Mouse (Mus musculus): ENCODE results near the gene Lgals1. TPM values are rescaled to one million over a fixed set of nuclear protein-coding genes. Genes with fewer than 3 reads are reported as not detected.
A peak's percentile ranks its signal among the peaks of the same experiment; 100 is the strongest.

Gene Lgals1
- total and polyA plus RNA-seq, 3 experiments, result 637 to 805 (median 735) TPM

DNA sequence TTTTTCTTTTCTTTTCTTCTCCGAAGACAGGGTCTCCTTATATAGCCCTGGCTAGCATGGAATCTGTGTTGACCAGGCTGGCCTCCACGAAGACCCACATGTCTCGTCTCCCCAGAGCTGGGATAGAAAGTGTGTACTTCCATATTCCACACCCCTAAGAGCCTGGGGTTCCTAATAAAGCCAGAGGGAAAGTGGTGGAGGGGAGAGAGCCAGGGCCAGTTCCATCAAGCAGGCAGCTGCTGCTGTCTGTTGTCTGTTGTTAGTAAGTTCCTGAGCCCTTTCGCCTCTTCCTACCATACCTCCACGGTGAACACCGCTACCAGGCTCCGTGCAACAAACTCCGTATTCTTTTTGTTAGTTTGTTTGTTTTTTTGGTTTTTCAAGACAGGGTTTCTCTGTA is 2.0 kb downstream of the Lgals1 start:
- Histone ChIP-seq H3K9ac (ENCODE audit: insufficient read depth, low read depth) (peak overlapping the region; percentile 23; the same call in 1 of the 2 replicates), H3K27ac (ENCODE audit: insufficient read depth, low read depth) (peak overlapping the region; percentile 34; the same call in 1 of the 2 replicates)

DNA sequence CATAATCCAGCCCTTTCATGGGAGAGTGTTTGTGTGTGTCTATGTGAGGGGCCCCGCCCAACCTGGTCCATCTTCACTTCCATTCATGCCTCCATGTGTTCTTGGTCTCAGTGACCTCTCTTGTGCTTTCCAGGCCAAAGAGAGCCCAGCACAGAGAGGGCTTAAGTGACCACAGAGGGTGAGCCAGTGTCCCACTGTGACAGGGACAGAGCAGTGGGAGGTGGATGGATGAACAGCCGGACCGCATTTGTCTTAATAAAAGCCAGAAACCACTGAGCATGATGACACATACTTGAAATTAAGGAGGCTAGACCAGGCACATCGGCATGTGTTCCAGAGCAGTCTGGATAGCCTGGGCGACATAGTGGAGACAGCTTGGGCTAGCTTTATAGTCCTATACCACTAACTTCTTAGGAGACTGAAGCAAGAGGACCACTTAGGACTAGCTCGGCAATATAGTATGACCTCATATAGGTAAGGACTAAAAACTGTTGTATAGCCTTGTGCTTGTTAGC is 3.7 kb downstream of the Lgals1 start:
- H3K4me2 ChIP-seq (ENCODE audit: insufficient read depth, low read depth, poor library complexity, severe bottlenecking), result no peak overlapping the region
- no peak overlapping the region for H3K4me3 ChIP-seq (replicated peaks in 1 of 3; ENCODE audit: low read depth in 2 of 3, low read length in 2 of 3, poor library complexity in 1 of 3)
- no peak for DNase-seq (ENCODE audit: extremely low read depth)
- peaks cover 4% of the 10 kb centered on the region; the same call in 1 of the 2 replicates for H3K79me2 ChIP-seq (replicated peaks; ENCODE audit: control insufficient read depth, extremely low read depth, insufficient read depth, poor library complexity, severe bottlenecking)
- peaks cover 12 to 25% of the 10 kb centered on the region in 2 experiments for H3K36me3 ChIP-seq (replicated peaks in 1 of 2; ENCODE audit: control insufficient read depth in 1 of 2, insufficient read depth in 1 of 2, low read length in 1 of 2)
- peaks cover 9 to 41% of the 10 kb centered on the region in 2 experiments; a peak in 3 of 4 replicates for H3K4me1 ChIP-seq (ENCODE audit: control insufficient read depth in 1 of 2, insufficient read depth in 2 of 2)
- dilution Hi-C loops (cut with MboI; ENCODE audit: extremely low pct_ligation_motif_present, extremely low pct_unique_long_range_greater_than_20kb, low sequenced_read_pairs), result no loop called here
- in situ Hi-C loops (cut with MboI; ENCODE audit: low pct_ligation_motif_present, low pct_unique_long_range_greater_than_20kb, low sequenced_read_pairs), result no loop called here
- H3K27ac ChIP-seq (ENCODE audit: insufficient read depth, low read depth), result 0 out of 2 replicates have a peak overlapping the region, but pooled peaks have one; percentile 22
- no peaks in the 10 kb centered on the region for H3K9me3 ChIP-seq (replicated peaks; ENCODE audit: low read length)
- H3K27me3 ChIP-seq (replicated peaks), result no peaks in the 10 kb centered on the region
- TF ChIP-seq IRF4 (IDR thresholded peaks at IDR 0.05; ENCODE audit: low read depth, low read length) (no peak), JUND (conservative IDR thresholded peaks at IDR 0.05; ENCODE audit: low read depth, low read length) (no peak), ZMIZ1 (IDR thresholded peaks at IDR 0.05; ENCODE audit: low read depth, low read length) (no peak), ETS1 (conservative IDR thresholded peaks at IDR 0.05; ENCODE audit: low read depth, low read length) (no peak), PAX5 (IDR thresholded peaks at IDR 0.05; ENCODE audit: low read length) (no peak), MYC (IDR thresholded peaks at IDR 0.05; ENCODE audit: low read depth, low read length) (no peak), ZKSCAN1 (IDR thresholded peaks at IDR 0.05; ENCODE audit: borderline replicate concordance, low read depth, low read length) (no peak), KAT2A (IDR thresholded peaks at IDR 0.05; ENCODE audit: insufficient replicate concordance, low read length) (no peak), JUN (IDR thresholded peaks at IDR 0.05; ENCODE audit: insufficient read depth, low read depth, low read length) (no peak), ZNF384 (IDR thresholded peaks at IDR 0.05; ENCODE audit: low read depth, low read length) (no peak), TCF12 (IDR thresholded peaks at IDR 0.05; ENCODE audit: low read depth, low read length) (no peak), USF2 (conservative IDR thresholded peaks at IDR 0.05; ENCODE audit: low read depth, low read length) (no peak), BHLHE40 (IDR thresholded peaks at IDR 0.05; ENCODE audit: low read depth, low read length) (no peak), NELFE (IDR thresholded peaks at IDR 0.05; ENCODE audit: low read depth, low read length) (no peak), CHD2 (IDR thresholded peaks at IDR 0.05; ENCODE audit: low read length) (no peak), CHD1 (IDR thresholded peaks at IDR 0.05; ENCODE audit: low read depth, low read length) (no peak)
- H3K9ac ChIP-seq (ENCODE audit: insufficient read depth, low read depth), result no peak overlapping the region

More for the DNA sequence above, 2.0 kb downstream of the Lgals1 start:
- H3K79me2 ChIP-seq (replicated peaks; ENCODE audit: control insufficient read depth, extremely low read depth, insufficient read depth, poor library complexity, severe bottlenecking), result peaks cover 4% of the 10 kb centered on the region; the same call in 1 of the 2 replicates
- H3K36me3 ChIP-seq (replicated peaks in 1 of 2; ENCODE audit: control insufficient read depth in 1 of 2, insufficient read depth in 1 of 2, low read length in 1 of 2), result peaks cover 12 to 25% of the 10 kb centered on the region in 2 experiments
- DNase-seq (ENCODE audit: extremely low read depth), result no peak
- H3K4me1 ChIP-seq (ENCODE audit: control insufficient read depth in 1 of 2, insufficient read depth in 2 of 2), result peaks cover 18 to 50% of the 10 kb centered on the region in 2 experiments
- TF ChIP-seq ZNF384 (IDR thresholded peaks at IDR 0.05; ENCODE audit: low read depth, low read length), result no peak
- no peaks in the 10 kb centered on the region for H3K27me3 ChIP-seq (replicated peaks)
- H3K4me3 ChIP-seq (replicated peaks in 1 of 3; ENCODE audit: low read depth in 2 of 3, low read length in 2 of 3, poor library complexity in 1 of 3), result no peak overlapping the region
- in situ Hi-C loops (cut with MboI; ENCODE audit: low pct_ligation_motif_present, low pct_unique_long_range_greater_than_20kb, low sequenced_read_pairs) (no loop called here), dilution Hi-C loops (cut with MboI; ENCODE audit: extremely low pct_ligation_motif_present, extremely low pct_unique_long_range_greater_than_20kb, low sequenced_read_pairs) (no loop called here)
- peak overlapping the region; percentile 95 for H3K4me2 ChIP-seq (ENCODE audit: insufficient read depth, low read depth, poor library complexity, severe bottlenecking)
- no peaks in the 10 kb centered on the region for H3K9me3 ChIP-seq (replicated peaks; ENCODE audit: low read length)

All from CH12.LX (cell line).